Mouse (Mus musculus): ENCODE results near the gene Adamts8. TPM values are rescaled to one million over a fixed set of nuclear protein-coding genes. Genes with fewer than 3 reads are reported as not detected.
A peak's percentile ranks its signal among the peaks of the same experiment; 100 is the strongest.

Adamts8 gene
- polyA plus RNA-seq, 1 experiment from 2014 or later = 0.13 TPM

- no peak for ATAC-seq (ENCODE audit: insufficient read depth)
- no peak overlapping the region for H3K9ac ChIP-seq
- H3K4me2 ChIP-seq = no peak overlapping the region
- no peaks in the 10 kb centered on the region for H3K36me3 ChIP-seq (replicated peaks)
- no peaks in the 10 kb centered on the region for H3K27me3 ChIP-seq
- no peaks in the 10 kb centered on the region for H3K4me1 ChIP-seq (replicated peaks)
- no peak overlapping the region for H3K4me3 ChIP-seq (replicated peaks)
- 58% methylated on average over 5 of the region's 5 CpGs for WGBS (ENCODE audit: insufficient replicate concordance)
- H3K9me3 ChIP-seq (replicated peaks) = no peaks in the 10 kb centered on the region
- H3K27ac ChIP-seq (replicated peaks) = no peak overlapping the region
Observed at GRCm38 (mm10) chr9:30908973-30909372, 33.4 kb upstream of the Adamts8 start.

- Histone ChIP-seq H3K9ac (no peak overlapping the region), H3K27me3 (no peaks in the 10 kb centered on the region), H3K4me1 (replicated peaks) (no peaks in the 10 kb centered on the region), H3K36me3 (replicated peaks) (no peaks in the 10 kb centered on the region), H3K9me3 (replicated peaks) (no peaks in the 10 kb centered on the region), H3K4me3 (replicated peaks) (no peak overlapping the region), H3K27ac (replicated peaks) (no peak overlapping the region), H3K4me2 (no peak overlapping the region)
- no peak for ATAC-seq (ENCODE audit: insufficient read depth)
- WGBS (ENCODE audit: insufficient replicate concordance) = 66% methylated on average over 5 of the region's 5 CpGs
Observed at GRCm38 (mm10) chr9:30910491-30910890, 31.9 kb upstream of the Adamts8 start.

GRCm38 (mm10) chr9:30912161-30912560, 30.2 kb upstream of the Adamts8 start:
- Histone ChIP-seq H3K4me3 (replicated peaks) (no peak overlapping the region), H3K27me3 (no peaks in the 10 kb centered on the region), H3K36me3 (replicated peaks) (no peaks in the 10 kb centered on the region), H3K9ac (no peak overlapping the region), H3K4me1 (replicated peaks) (no peaks in the 10 kb centered on the region), H3K4me2 (no peak overlapping the region), H3K9me3 (replicated peaks) (no peaks in the 10 kb centered on the region), H3K27ac (replicated peaks) (no peak overlapping the region)
- 27% methylated on average over 3 of the region's 3 CpGs for WGBS (ENCODE audit: insufficient replicate concordance)
- ATAC-seq (ENCODE audit: insufficient read depth) = no peak

- 48% methylated on average over 3 of the region's 3 CpGs for WGBS (ENCODE audit: insufficient replicate concordance)
- no peak for ATAC-seq (ENCODE audit: insufficient read depth)
Observed at GRCm38 (mm10) chr9:30913429-30913828, 28.9 kb upstream of the Adamts8 start.

GRCm38 (mm10) chr9:30914241-30914640, 28.1 kb upstream of the Adamts8 start:
- 74% methylated on average over 2 of the region's 2 CpGs for WGBS (ENCODE audit: insufficient replicate concordance)
- no peaks in the 10 kb centered on the region for H3K27me3 ChIP-seq
- H3K4me2 ChIP-seq = no peak overlapping the region
- no peak overlapping the region for H3K4me3 ChIP-seq (replicated peaks)
- no peak overlapping the region for H3K27ac ChIP-seq (replicated peaks)
- no peaks in the 10 kb centered on the region for H3K4me1 ChIP-seq (replicated peaks)
- H3K9me3 ChIP-seq (replicated peaks) = no peaks in the 10 kb centered on the region
- no peak overlapping the region for H3K9ac ChIP-seq
- no peaks in the 10 kb centered on the region for H3K36me3 ChIP-seq (replicated peaks)
- ATAC-seq (ENCODE audit: insufficient read depth) = no peak

More at GRCm38 (mm10) chr9:30913429-30913828, 28.9 kb upstream of the Adamts8 start:
- Histone ChIP-seq H3K4me2 (no peak overlapping the region), H3K27me3 (no peaks in the 10 kb centered on the region), H3K27ac (replicated peaks) (no peak overlapping the region), H3K36me3 (replicated peaks) (no peaks in the 10 kb centered on the region), H3K9me3 (replicated peaks) (no peaks in the 10 kb centered on the region), H3K9ac (no peak overlapping the region), H3K4me3 (replicated peaks) (no peak overlapping the region), H3K4me1 (replicated peaks) (no peaks in the 10 kb centered on the region)

GRCm38 (mm10) chr9:30916266-30916968, 25.9 kb upstream of the Adamts8 start:
- Histone ChIP-seq H3K9ac (no peak overlapping the region), H3K27ac (replicated peaks) (no peak overlapping the region), H3K4me1 (replicated peaks) (0 out of 2 replicates have a peak, but pooled peaks cover under 1% of the 10 kb centered on the region), H3K9me3 (replicated peaks) (no peaks in the 10 kb centered on the region), H3K4me3 (replicated peaks) (no peak overlapping the region), H3K4me2 (no peak overlapping the region), H3K36me3 (replicated peaks) (no peaks in the 10 kb centered on the region), H3K27me3 (peaks cover 13% of the 10 kb centered on the region)
- WGBS (ENCODE audit: insufficient replicate concordance) = 60% methylated on average over 6 of the region's 6 CpGs
- no peak for ATAC-seq (ENCODE audit: insufficient read depth)

GRCm38 (mm10) chr9:30918466-30919356, 23.7 kb upstream of the Adamts8 start:
- Histone ChIP-seq H3K36me3 (replicated peaks) (no peaks in the 10 kb centered on the region), H3K27me3 (peaks cover 36% of the 10 kb centered on the region), H3K27ac (replicated peaks) (no peak overlapping the region), H3K4me1 (replicated peaks) (0 out of 2 replicates have a peak, but pooled peaks cover 3% of the 10 kb centered on the region), H3K4me3 (replicated peaks) (no peak overlapping the region), H3K9ac (no peak overlapping the region), H3K9me3 (replicated peaks) (no peaks in the 10 kb centered on the region), H3K4me2 (no peak overlapping the region)
- WGBS (ENCODE audit: insufficient replicate concordance) = 59% methylated on average over 12 of the region's 12 CpGs
- ATAC-seq (ENCODE audit: insufficient read depth) = no peak

GRCm38 (mm10) chr9:30919686-30920085, 22.7 kb upstream of the Adamts8 start:
- Histone ChIP-seq H3K4me1 (replicated peaks) (0 out of 2 replicates have a peak, but pooled peaks cover 3% of the 10 kb centered on the region), H3K27me3 (peaks cover 37% of the 10 kb centered on the region), H3K4me3 (replicated peaks) (no peak overlapping the region), H3K9ac (no peak overlapping the region), H3K27ac (replicated peaks) (no peak overlapping the region), H3K4me2 (no peak overlapping the region), H3K9me3 (replicated peaks) (no peaks in the 10 kb centered on the region), H3K36me3 (replicated peaks) (no peaks in the 10 kb centered on the region)
- 64% methylated on average over 9 of the region's 9 CpGs for WGBS (ENCODE audit: insufficient replicate concordance)
- ATAC-seq (ENCODE audit: insufficient read depth) = no peak

- Histone ChIP-seq H3K9ac (no peak overlapping the region), H3K9me3 (replicated peaks) (no peaks in the 10 kb centered on the region), H3K27me3 (peaks cover 37% of the 10 kb centered on the region), H3K27ac (replicated peaks) (no peak overlapping the region), H3K4me2 (no peak overlapping the region), H3K4me1 (replicated peaks) (0 out of 2 replicates have a peak, but pooled peaks cover 3% of the 10 kb centered on the region), H3K36me3 (replicated peaks) (no peaks in the 10 kb centered on the region), H3K4me3 (replicated peaks) (no peak overlapping the region)
- ATAC-seq (ENCODE audit: insufficient read depth) = no peak
- 15% methylated on average over 6 of the region's 6 CpGs for WGBS (ENCODE audit: insufficient replicate concordance)
Observed at GRCm38 (mm10) chr9:30920736-30921135, 21.6 kb upstream of the Adamts8 start.

- ATAC-seq (ENCODE audit: insufficient read depth) = no peak
- 4% methylated on average over 56 of the region's 56 CpGs for WGBS (ENCODE audit: insufficient replicate concordance)
- H3K9ac ChIP-seq = no peak overlapping the region
- H3K4me2 ChIP-seq = peak overlapping the region; percentile 60
- H3K27ac ChIP-seq (replicated peaks) = no peak overlapping the region
- H3K9me3 ChIP-seq (replicated peaks) = no peaks in the 10 kb centered on the region
- H3K4me1 ChIP-seq (replicated peaks) = 0 out of 2 replicates have a peak, but pooled peaks cover 3% of the 10 kb centered on the region
- no peaks in the 10 kb centered on the region for H3K36me3 ChIP-seq (replicated peaks)
- peaks cover 37% of the 10 kb centered on the region for H3K27me3 ChIP-seq
- peak overlapping the region; percentile 34 for H3K4me3 ChIP-seq (replicated peaks)
Observed at GRCm38 (mm10) chr9:30921261-30922103, 20.9 kb upstream of the Adamts8 start.
